Mouse (Mus musculus) lung, adult 2 months (tissue): ENCODE data around the gene Unc5b.

Experiments
- CTCF ChIP-seq: fragments of 200-500 bp; IDR thresholded peaks from 2 replicates; pipeline ENCODE4 v1.5.1; 2011; ENCODE audit warnings: mild to moderate bottlenecking, low read length, control low read depth; ENCODE audit not compliant: insufficient read depth
- POLR2A ChIP-seq: fragments of 200-500 bp; IDR thresholded peaks from 2 replicates; pipeline ENCODE4 v1.6.1; 2011; ENCODE audit warnings: low read depth, mild to moderate bottlenecking, control low read depth, low read length, borderline replicate concordance; ENCODE audit errors: extremely low read depth

- TF ChIP-seq CTCF (no peak), POLR2A (no peak)
Measured at GRCm38 (mm10) chr10:60756146-60756545, 75.2 kb downstream of the Unc5b start.
